Mouse (Mus musculus) erythroblast, adult 5-6 weeks (primary cell): ENCODE results near the gene Gm7138. TPM values are rescaled to one million over a fixed set of nuclear protein-coding genes. Genes with fewer than 3 reads are reported as not detected.
"Not testable (repeated sequence)": the region's sequence is repeated elsewhere in the genome, so short reads cannot be mapped to it uniquely, and the experiment has no call there.

Experiments
- ATAC-seq: replicated peaks from 2 replicates; pipeline ENCODE4 v1.8.0; 2016; ENCODE audit warnings: moderate number of reproducible peaks, mild to moderate bottlenecking, moderate TSS enrichment, inconsistent platforms; ENCODE audit not compliant: poor library complexity, low FRiP score, severe bottlenecking
- total RNA-seq, 2 experiments: library from RNA; stranded (forward) in 1 of 2; stranded (reverse) in 1 of 2; fragments of 150-400 nt in 1 of 2; fragments of 200-764, 138-1000 nt in 1 of 2; gene quantifications; 2 replicates each; pipeline versions ENCODE4 v1.2.3 to v1.2.4; 2015 to 2017; ENCODE audit warnings: low replicate concordance in 2 of 2

Gene Gm7138
- total RNA-seq (2015; ENCODE audit: low replicate concordance): not detected in 2 replicates
- not detected in 2 replicates for total RNA-seq (2017; ENCODE audit: low replicate concordance)

GRCm38 (mm10) chr10:77776844-77777243 lies at the start of gene Gm7138:
Gene Gm7138 (minus strand): TSS chr10:77776944.
- ATAC-seq: not testable (repeated sequence)

DNA sequence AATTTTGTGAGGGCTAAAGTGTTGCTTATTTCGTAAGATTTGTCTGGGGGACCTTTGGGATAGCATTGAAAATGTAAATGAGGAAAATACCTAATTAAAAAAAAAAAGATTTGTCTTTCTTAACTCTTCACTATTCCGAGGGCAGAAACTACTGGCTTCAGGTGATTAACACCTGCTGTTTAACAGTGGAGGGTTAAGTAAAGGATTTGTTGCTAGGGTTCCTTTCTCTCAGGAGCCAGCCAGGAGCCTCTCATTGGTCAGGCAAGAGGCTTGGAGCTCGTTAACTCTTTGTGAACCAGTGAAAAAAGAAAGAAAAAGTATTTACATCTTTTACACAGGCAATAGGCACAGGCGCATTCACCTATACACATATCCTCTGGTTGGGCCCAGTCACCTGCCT lies 42.5 kb upstream of the Gm7138 start:
- ATAC-seq: no peak

GRCm38 (mm10) chr10:77818523-77818922 lies 41.8 kb upstream of the Gm7138 start:
- peak; percentile 39; the same call in 1 of the 2 replicates for ATAC-seq

DNA sequence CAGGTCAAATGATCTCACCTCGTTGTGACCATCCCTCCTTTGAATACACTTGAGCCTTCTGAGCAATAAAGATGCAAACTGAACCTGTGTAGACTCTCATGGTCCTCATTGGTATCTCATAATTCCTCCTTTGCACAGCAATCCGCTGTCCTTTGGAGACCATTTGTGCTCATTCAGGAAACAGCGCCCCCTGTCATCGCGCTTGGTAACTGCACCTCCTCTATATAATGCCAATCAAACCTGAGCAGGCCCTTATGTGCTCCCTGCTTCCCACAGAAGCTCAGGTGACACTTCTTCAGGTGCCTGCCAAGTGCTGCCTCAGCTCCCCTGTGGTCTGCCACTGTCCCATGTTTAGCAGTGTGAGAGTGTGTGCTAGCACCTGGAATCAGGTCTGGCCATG lies 38.8 kb upstream of the Gm7138 start:
- ATAC-seq: 0 out of 2 replicates have a peak, but pooled peaks have one; percentile 37

GRCm38 (mm10) chr10:77814382-77814781 lies 37.6 kb upstream of the Gm7138 start, which contains the start of gene Gm2696:
Gene Gm2696 (plus strand): TSS chr10:77814682.
- no peak for ATAC-seq

- no peak for ATAC-seq
These were observed 35.0 kb upstream of the Gm7138 start, which contains the start of gene Gm9507 for GRCm38 (mm10) chr10:77811743-77812142. Gene Gm9507 (minus strand): TSS chr10:77811843.

DNA sequence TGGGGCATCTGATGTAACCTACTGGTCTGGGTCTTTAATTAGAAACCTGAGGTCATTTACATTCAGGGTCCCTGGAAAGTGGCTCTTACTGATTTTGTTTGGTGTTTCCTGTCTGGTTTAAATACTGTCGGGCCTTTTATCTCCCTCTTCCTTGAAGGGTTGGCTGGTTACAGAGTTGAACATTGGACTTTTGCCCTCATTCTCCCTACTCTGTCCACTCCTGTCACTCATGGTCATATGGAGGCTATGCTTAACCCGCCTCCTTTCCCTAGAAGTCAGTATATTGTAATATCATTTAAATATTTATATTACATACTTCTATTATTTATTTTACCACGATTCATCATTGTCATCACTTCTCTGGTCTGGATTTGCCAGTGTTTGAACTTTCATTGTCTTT lies 27.4 kb upstream of the Gm7138 start:
- no peak for ATAC-seq

GRCm38 (mm10) chr10:77798921-77799508 lies 22.3 kb upstream of the Gm7138 start, which contains the start of gene Gm19668:
Gene Gm19668 (minus strand): TSS chr10:77799133.
- ATAC-seq: no peak

- not testable (repeated sequence) for ATAC-seq
These were observed 21.6 kb upstream of the Gm7138 start for GRCm38 (mm10) chr10:77798164-77798920.

DNA sequence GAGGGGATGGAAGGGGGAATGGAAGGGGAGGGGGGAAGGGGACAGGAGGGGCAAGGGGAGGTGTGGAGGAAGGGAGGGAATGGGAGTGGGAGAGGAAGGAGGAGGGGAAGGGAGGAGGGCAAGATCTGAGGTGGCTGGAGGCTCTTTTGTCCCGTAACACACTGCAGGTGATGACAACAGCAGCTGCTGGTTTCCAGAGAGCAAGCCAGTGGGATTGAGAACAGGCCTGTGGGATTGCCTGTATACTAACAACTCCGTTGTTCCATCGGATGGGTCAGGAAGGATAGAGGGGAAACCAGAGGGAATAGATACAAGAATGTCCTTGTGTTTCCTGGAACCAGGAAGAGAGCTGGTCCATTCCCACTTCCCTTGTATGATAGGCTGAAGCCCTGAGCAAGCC lies 20.9 kb upstream of the Gm7138 start:
- no peak for ATAC-seq

DNA sequence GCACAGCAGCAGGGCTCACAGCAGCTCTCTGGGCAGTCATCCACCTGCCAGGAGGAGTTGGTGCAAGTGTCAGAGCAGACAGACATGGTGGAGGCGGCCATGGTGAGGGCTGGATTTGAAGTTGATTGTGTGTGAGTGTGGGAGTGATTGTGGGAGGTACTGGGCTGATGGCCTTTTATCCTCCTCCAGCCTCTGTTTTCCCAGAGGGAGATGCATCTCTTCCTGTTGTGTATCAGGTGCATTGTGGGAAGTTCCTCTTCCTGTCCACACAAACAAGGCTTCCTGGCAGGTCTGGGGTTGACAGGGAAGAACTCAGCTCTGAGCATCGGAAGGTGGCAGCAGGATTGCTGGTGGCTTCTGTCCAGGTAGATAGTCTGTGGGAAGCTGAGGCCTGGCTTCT lies 18.2 kb upstream of the Gm7138 start, which contains the start of gene Gm9639:
Gm9639 (minus strand) TSS at position 101 of the 400 bp plus-strand sequence.
- no peak for ATAC-seq

- ATAC-seq: no peak
These were observed 11.9 kb upstream of the Gm7138 start for GRCm38 (mm10) chr10:77788621-77789020.

DNA sequence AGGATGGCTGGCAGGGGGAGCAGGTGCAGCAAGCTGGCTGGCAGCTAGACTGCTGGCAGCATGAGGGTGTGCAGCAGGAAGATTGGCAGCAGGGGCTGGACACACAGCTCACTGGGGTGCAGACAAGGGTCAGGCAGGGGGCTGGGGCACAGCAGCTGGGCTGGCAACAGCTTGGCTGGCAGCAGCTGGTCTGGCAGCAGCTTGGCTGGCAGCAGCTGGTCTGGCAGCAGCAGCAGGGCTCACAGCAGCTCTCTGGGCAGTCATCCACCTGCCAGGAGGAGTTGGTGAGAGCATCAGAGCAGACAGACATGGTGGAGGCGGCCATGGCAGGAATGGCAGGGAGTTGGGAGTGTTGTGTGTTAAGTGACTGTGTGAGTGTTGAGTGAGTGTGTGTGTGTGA lies 11.1 kb upstream of the Gm7138 start, which contains the start of gene Gm7137:
Gm7137 (minus strand) TSS at position 325 of the 400 bp plus-strand sequence.
- ATAC-seq: not testable (repeated sequence)

GRCm38 (mm10) chr10:77783396-77783795 lies 6.7 kb upstream of the Gm7138 start:
- ATAC-seq: not testable (repeated sequence)

- ATAC-seq: not testable (repeated sequence)
These were observed 5.7 kb upstream of the Gm7138 start, which contains the start of gene Gm3250 for GRCm38 (mm10) chr10:77782442-77782841. Gene Gm3250 (minus strand): TSS chr10:77782542.

- not testable (repeated sequence) for ATAC-seq
These were observed 4.6 kb downstream of the Gm7138 start for GRCm38 (mm10) chr10:77772142-77772541.

DNA sequence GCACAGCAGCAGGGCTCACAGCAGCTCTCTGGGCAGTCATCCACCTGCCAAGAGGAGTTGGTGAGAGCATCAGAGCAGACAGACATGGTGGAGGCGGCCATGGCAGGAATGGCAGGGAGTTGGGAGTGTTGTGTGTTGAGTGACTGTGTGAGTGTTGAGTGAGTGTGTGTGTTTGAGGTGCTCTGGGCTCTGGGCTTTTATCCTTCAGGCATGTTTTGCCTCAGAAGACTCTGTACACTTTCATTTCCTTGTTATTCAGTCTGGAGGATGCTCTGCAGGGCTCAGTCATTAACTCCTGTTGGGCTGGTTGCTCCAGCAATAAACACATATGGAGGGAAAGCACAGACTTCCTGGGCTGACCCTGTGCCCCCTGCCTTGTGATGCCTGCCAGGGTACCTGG lies 5.5 kb downstream of the Gm7138 start, which contains the start of gene Gm3238:
Gm3238 (minus strand) TSS at position 101 of the 400 bp plus-strand sequence.
- not testable (repeated sequence) for ATAC-seq

DNA sequence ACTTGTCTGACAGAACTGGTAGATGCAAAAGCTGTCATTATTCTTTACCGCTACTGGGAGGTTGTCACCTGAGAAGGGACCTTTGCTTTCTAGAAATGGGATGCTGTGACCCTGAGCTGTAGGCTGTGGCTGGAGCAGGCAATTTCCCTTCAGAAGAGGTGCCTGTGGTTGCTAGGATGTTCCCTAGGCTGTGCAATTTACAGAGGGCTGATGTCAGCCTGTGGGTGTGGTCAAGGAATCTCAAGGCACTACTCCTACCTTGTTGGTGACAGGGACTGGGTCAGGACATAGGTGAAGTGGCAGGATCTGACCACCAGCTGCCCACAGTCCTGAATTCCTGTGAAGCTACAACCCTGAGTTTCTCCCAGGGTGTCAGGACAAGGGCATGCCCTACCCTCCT lies 7.0 kb downstream of the Gm7138 start:
- no peak for ATAC-seq

- ATAC-seq: not testable (repeated sequence)
These were observed 17.2 kb downstream of the Gm7138 start, which contains the start of gene Gm3233 for GRCm38 (mm10) chr10:77759582-77759981. Gene Gm3233 (minus strand): TSS chr10:77759682.

GRCm38 (mm10) chr10:77753448-77753847 lies 23.3 kb downstream of the Gm7138 start:
- no peak for ATAC-seq
